Mouse (Mus musculus): Measurements from ENCODE around the gene Anapc2. TPM values are rescaled to one million over a fixed set of nuclear protein-coding genes. Genes with fewer than 3 reads are reported as not detected.

Gene Anapc2
- polyA plus RNA-seq, 1 experiment from 2014 or later = 147 TPM

- Histone ChIP-seq H3K9me3 (no peaks in the 10 kb centered on the region), H3K4me1 (replicated peaks) (peaks cover 17% of the 10 kb centered on the region), H3K4me3 (replicated peaks) (no peak overlapping the region), H3K9ac (replicated peaks) (no peak overlapping the region), H3K4me2 (replicated peaks) (no peak overlapping the region), H3K36me3 (peaks cover 46% of the 10 kb centered on the region), H3K27ac (no peak overlapping the region), H3K27me3 (peaks cover 35% of the 10 kb centered on the region)
- no peak for ATAC-seq
- WGBS = 93% methylated on average over 1 of the region's 1 CpGs
Measured at GRCm38 (mm10) chr2:25286314-25286713, 14.0 kb downstream of the Anapc2 start.

GRCm38 (mm10) chr2:25286837-25287636 lies 14.8 kb downstream of the Anapc2 start:
- peaks cover 22% of the 10 kb centered on the region for H3K4me1 ChIP-seq (replicated peaks)
- no peak overlapping the region for H3K27ac ChIP-seq
- H3K9ac ChIP-seq (replicated peaks) = no peak overlapping the region
- no peak overlapping the region for H3K4me2 ChIP-seq (replicated peaks)
- peaks cover 43% of the 10 kb centered on the region for H3K27me3 ChIP-seq
- H3K9me3 ChIP-seq = no peaks in the 10 kb centered on the region
- H3K36me3 ChIP-seq = peaks cover 41% of the 10 kb centered on the region
- no peak for ATAC-seq
- H3K4me3 ChIP-seq (replicated peaks) = no peak overlapping the region
- 66% methylated on average over 7 of the region's 7 CpGs for WGBS

GRCm38 (mm10) chr2:25287927-25288649 lies 15.8 kb downstream of the Anapc2 start, which contains the start of gene Tmem210:
Gene Tmem210, plus strand, starts transcription at chr2:25288145.
- no peaks in the 10 kb centered on the region for H3K9me3 ChIP-seq
- no peak within 1 kb of the TSS for H3K4me2 ChIP-seq (replicated peaks)
- no peak within 1 kb of the TSS for H3K27ac ChIP-seq
- WGBS = 82% methylated on average over 6 of the region's 6 CpGs
- no peak within 1 kb of the TSS for H3K9ac ChIP-seq (replicated peaks)
- H3K4me3 ChIP-seq (replicated peaks) = no peak within 1 kb of the TSS
- H3K27me3 ChIP-seq = peaks cover 53% of the 10 kb centered on the region
- peaks cover 29% of the 10 kb centered on the region for H3K4me1 ChIP-seq (replicated peaks)
- no peak for ATAC-seq
- H3K36me3 ChIP-seq = peaks cover 30% of the 10 kb centered on the region

- Histone ChIP-seq H3K27ac (no peak overlapping the region), H3K27me3 (peaks cover 61% of the 10 kb centered on the region), H3K9ac (replicated peaks) (no peak overlapping the region), H3K9me3 (no peaks in the 10 kb centered on the region), H3K4me3 (replicated peaks) (no peak overlapping the region), H3K4me1 (replicated peaks) (peaks cover 29% of the 10 kb centered on the region), H3K4me2 (replicated peaks) (no peak overlapping the region), H3K36me3 (peaks cover 24% of the 10 kb centered on the region)
- no peak for ATAC-seq
- 80% methylated on average over 7 of the region's 7 CpGs for WGBS
Measured at GRCm38 (mm10) chr2:25288734-25289345, 16.6 kb downstream of the Anapc2 start.

- Histone ChIP-seq H3K27me3 (peaks cover 69% of the 10 kb centered on the region), H3K9ac (replicated peaks) (peak within 1 kb of the TSS; percentile 20; the same call in 1 of the 2 replicates)
Measured at GRCm38 (mm10) chr2:25289651-25290050, 17.4 kb downstream of the Anapc2 start, which contains the start of gene Lrrc26. Gene Lrrc26, plus strand, starts transcription at chr2:25289915.

GRCm38 (mm10) chr2:25290101-25290815 lies 18.0 kb downstream of the Anapc2 start:
- Histone ChIP-seq H3K4me2 (replicated peaks) (peak overlapping the region; percentile 30), H3K4me3 (replicated peaks) (peak overlapping the region; percentile 8), H3K9me3 (no peaks in the 10 kb centered on the region), H3K27me3 (peaks cover 75% of the 10 kb centered on the region), H3K27ac (no peak overlapping the region), H3K4me1 (replicated peaks) (peaks cover 29% of the 10 kb centered on the region), H3K36me3 (peaks cover 10% of the 10 kb centered on the region), H3K9ac (replicated peaks) (peak overlapping the region; percentile 20; the same call in 1 of the 2 replicates)
- WGBS = 2% methylated on average over 54 of the region's 54 CpGs
- ATAC-seq = no peak

More at GRCm38 (mm10) chr2:25289651-25290050, 17.4 kb downstream of the Anapc2 start, which contains the start of gene Lrrc26:
- peak within 1 kb of the TSS; percentile 12 for H3K4me3 ChIP-seq (replicated peaks)
- 12% methylated on average over 11 of the region's 11 CpGs for WGBS
- no peak for ATAC-seq
- no peaks in the 10 kb centered on the region for H3K9me3 ChIP-seq
- no peak within 1 kb of the TSS for H3K27ac ChIP-seq
- peaks cover 16% of the 10 kb centered on the region for H3K36me3 ChIP-seq
- H3K4me1 ChIP-seq (replicated peaks) = peaks cover 29% of the 10 kb centered on the region
- H3K4me2 ChIP-seq (replicated peaks) = peak within 1 kb of the TSS; percentile 30

GRCm38 (mm10) chr2:25290816-25291130 lies 18.5 kb downstream of the Anapc2 start:
- Histone ChIP-seq H3K27me3 (peaks cover 80% of the 10 kb centered on the region), H3K36me3 (peaks cover 9% of the 10 kb centered on the region), H3K9ac (replicated peaks) (peak overlapping the region; percentile 20; the same call in 1 of the 2 replicates), H3K4me2 (replicated peaks) (peak overlapping the region; percentile 30), H3K4me3 (replicated peaks) (peak overlapping the region; percentile 12; the same call in 1 of the 2 replicates), H3K27ac (no peak overlapping the region), H3K4me1 (replicated peaks) (peaks cover 29% of the 10 kb centered on the region), H3K9me3 (no peaks in the 10 kb centered on the region)
- ATAC-seq = no peak
- WGBS = under 1% methylated on average over 18 of the region's 18 CpGs

GRCm38 (mm10) chr2:25291184-25292053 lies 19.1 kb downstream of the Anapc2 start:
- no peaks in the 10 kb centered on the region for H3K9me3 ChIP-seq
- 5% methylated on average over 32 of the region's 32 CpGs for WGBS
- H3K36me3 ChIP-seq = 0 out of 2 replicates have a peak, but pooled peaks cover 5% of the 10 kb centered on the region
- H3K27me3 ChIP-seq = peaks cover 86% of the 10 kb centered on the region
- H3K4me1 ChIP-seq (replicated peaks) = peaks cover 29% of the 10 kb centered on the region
- peak; percentile 31 for ATAC-seq
- H3K9ac ChIP-seq (replicated peaks) = no peak overlapping the region; the same call in 1 of the 2 replicates
- no peak overlapping the region for H3K27ac ChIP-seq
- peak overlapping the region; percentile 47 for H3K4me2 ChIP-seq (replicated peaks)
- H3K4me3 ChIP-seq (replicated peaks) = peak overlapping the region; percentile 26

GRCm38 (mm10) chr2:25292054-25292544 lies 19.8 kb downstream of the Anapc2 start:
- Histone ChIP-seq H3K4me3 (replicated peaks) (peak overlapping the region; percentile 26), H3K27me3 (peaks cover 93% of the 10 kb centered on the region), H3K27ac (no peak overlapping the region), H3K4me2 (replicated peaks) (peak overlapping the region; percentile 47), H3K9ac (replicated peaks) (peak overlapping the region; percentile 55), H3K4me1 (replicated peaks) (peaks cover 29% of the 10 kb centered on the region), H3K36me3 (0 out of 2 replicates have a peak, but pooled peaks cover 5% of the 10 kb centered on the region), H3K9me3 (no peaks in the 10 kb centered on the region)
- peak; percentile 32 for ATAC-seq
- 4% methylated on average over 29 of the region's 43 CpGs for WGBS

GRCm38 (mm10) chr2:25292856-25293255 lies 20.6 kb downstream of the Anapc2 start:
- 0% methylated on average over 1 of the region's 1 CpGs for WGBS
- Histone ChIP-seq H3K9ac (replicated peaks) (no peak overlapping the region), H3K27me3 (peaks cover 100% of the 10 kb centered on the region), H3K4me2 (replicated peaks) (0 out of 2 replicates have a peak overlapping the region, but pooled peaks have one; percentile 47), H3K4me1 (replicated peaks) (peaks cover 29% of the 10 kb centered on the region), H3K27ac (no peak overlapping the region), H3K9me3 (no peaks in the 10 kb centered on the region), H3K4me3 (replicated peaks) (no peak overlapping the region), H3K36me3 (0 out of 2 replicates have a peak, but pooled peaks cover 5% of the 10 kb centered on the region)
- ATAC-seq = no peak

Data from midbrain, embryonic 13.5 days (tissue).